Mouse (Mus musculus) embryonic fibroblast, embryonic 13.5 days (primary cell): ENCODE results near the gene Zbtb4.

Experiments used
- CTCF ChIP-seq: IDR thresholded peaks from 2 replicates; pipeline ENCODE4 v1.5.1; 2011; ENCODE audit warnings: mild to moderate bottlenecking, control low read depth, low read length, moderate library complexity, borderline replicate concordance; ENCODE audit not compliant: insufficient read depth
- POLR2A ChIP-seq: IDR thresholded peaks from 2 replicates; pipeline ENCODE4 v1.6.1; 2011; ENCODE audit warnings: low read depth, mild to moderate bottlenecking, control low read depth, low read length, moderate library complexity

GRCm38 (mm10) chr11:69752686-69753085, 13.0 kb upstream of the Zbtb4 start:
- TF ChIP-seq POLR2A: no peak
- no peak for TF ChIP-seq CTCF
